23 mouse cellular contexts compared by ENCODE assay signal in genomic region chr3:120430285-120430684, GRCm38 (mm10).
DNase-seq lines count a peak whose midpoint lies in the region; ATAC-seq and TF ChIP-seq lines count a peak whose summit lies in the region.
"Had no signal": no experiment of that assay in that cellular context is flagged by ENCODE, and none has a peak within 500 bp of the region (broad histone marks: within the 10 kb centered on the region; RNA-seq: fewer than 3 reads in every experiment).

No protein-coding gene starts in this region.

- no peak overlapping the region for H3K27ac ChIP-seq in kidney, postnatal 0 days
- H3K27ac ChIP-seq in lung, embryonic 15.5 days = no peak overlapping the region
- no peak overlapping the region for H3K27ac ChIP-seq in lung, postnatal 0 days (ENCODE audit: low read length)
- H3K27ac ChIP-seq: embryonic facial prominence, embryonic 12.5 days; embryonic facial prominence, embryonic 15.5 days; forebrain, embryonic 10.5 days; forebrain, embryonic 12.5 days had no signal

- H3K27me3 ChIP-seq in kidney, postnatal 0 days (ENCODE audit: insufficient read depth, low read length) = no peaks in the 10 kb centered on the region
- no peaks in the 10 kb centered on the region for H3K27me3 ChIP-seq in lung, embryonic 15.5 days
- H3K27me3 ChIP-seq in lung, postnatal 0 days (replicated peaks; ENCODE audit: insufficient read depth, low read length) = no peaks in the 10 kb centered on the region
- H3K27me3 ChIP-seq: embryonic facial prominence, embryonic 12.5 days; embryonic facial prominence, embryonic 15.5 days; forebrain, embryonic 12.5 days had no signal

- TF ChIP-seq CTCF in kidney, postnatal 0 days (IDR thresholded peaks at IDR 0.05; ENCODE audit: low read depth) = no peak
- TF ChIP-seq CTCF in lung, postnatal 0 days (IDR thresholded peaks at IDR 0.05) = no peak

- DNase-seq in kidney, postnatal 0 days (ENCODE audit: low spot score) = peak; percentile 14
- no peak for DNase-seq in kidney, postnatal 36 days
- DNase-seq in lung, postnatal 10 days = no peak
- peak; percentile 16 for DNase-seq in lung, postnatal 0 days (ENCODE audit: low spot score)
- no peak for DNase-seq in lung, postnatal 4 days
- DNase-seq: adrenal gland, adult 2 months; adrenal gland, postnatal 10 days; adrenal gland, postnatal 25 days; cerebellum, adult 11 months; cerebellum, adult 18-20 months; cerebellum, adult 8-10 months; cerebellum, adult 9-11 months; cerebellum, postnatal 14 days; cerebellum, postnatal 36 days; embryo, embryonic 11 days had no signal

- 62% methylated on average over 2 of the region's 2 CpGs for WGBS in kidney, postnatal 0 days
- WGBS in lung, embryonic 15.5 days = 27% methylated on average over 2 of the region's 2 CpGs
- WGBS in lung, postnatal 0 days = 29% methylated on average over 2 of the region's 2 CpGs

- ATAC-seq in kidney, postnatal 0 days (replicated peaks; ENCODE audit: low FRiP score, low read depth) = no peak
- ATAC-seq in lung, embryonic 15.5 days (ENCODE audit: borderline replicate concordance, extremely low read depth, low FRiP score, low TSS enrichment) = peak; percentile 89; the same call in 1 of the 2 replicates
- ATAC-seq in lung, postnatal 0 days = no peak
- ATAC-seq: forebrain, embryonic 14.5 days; forebrain, embryonic 16.5 days had no signal

- H3K4me1 ChIP-seq in kidney, postnatal 0 days (replicated peaks; ENCODE audit: insufficient read depth, low read length) = no peaks in the 10 kb centered on the region
- no peaks in the 10 kb centered on the region for H3K4me1 ChIP-seq in lung, embryonic 15.5 days
- H3K4me1 ChIP-seq in lung, postnatal 0 days (ENCODE audit: insufficient read depth, low read depth, low read length) = no peaks in the 10 kb centered on the region
- H3K4me1 ChIP-seq: embryonic facial prominence, embryonic 12.5 days; embryonic facial prominence, embryonic 15.5 days; forebrain, embryonic 12.5 days had no signal

- no peak overlapping the region for H3K4me2 ChIP-seq in kidney, postnatal 0 days (ENCODE audit: low read length)
- H3K4me2 ChIP-seq in lung, embryonic 15.5 days = no peak overlapping the region
- H3K4me2 ChIP-seq in lung, postnatal 0 days (replicated peaks; ENCODE audit: low read depth, low read length) = no peak overlapping the region
- H3K4me2 ChIP-seq: embryonic facial prominence, embryonic 12.5 days; embryonic facial prominence, embryonic 15.5 days; forebrain, embryonic 12.5 days had no signal

- H3K9ac ChIP-seq in kidney, postnatal 0 days (ENCODE audit: low read depth, low read length) = no peak overlapping the region
- no peak overlapping the region for H3K9ac ChIP-seq in lung, embryonic 15.5 days
- H3K9ac ChIP-seq in lung, postnatal 0 days (replicated peaks; ENCODE audit: low read depth) = no peak overlapping the region
- H3K9ac ChIP-seq: embryonic facial prominence, embryonic 12.5 days; embryonic facial prominence, embryonic 15.5 days; forebrain, embryonic 12.5 days had no signal

- no peaks in the 10 kb centered on the region for H3K9me3 ChIP-seq in kidney, postnatal 0 days (replicated peaks; ENCODE audit: low read length)
- no peaks in the 10 kb centered on the region for H3K9me3 ChIP-seq in lung, embryonic 15.5 days
- no peaks in the 10 kb centered on the region for H3K9me3 ChIP-seq in lung, postnatal 0 days (ENCODE audit: low read length)
- H3K9me3 ChIP-seq: embryonic facial prominence, embryonic 12.5 days; embryonic facial prominence, embryonic 15.5 days; forebrain, embryonic 10.5 days; forebrain, embryonic 12.5 days had no signal

- H3K4me3 ChIP-seq in kidney, postnatal 0 days (replicated peaks; ENCODE audit: low read depth, low read length) = no peak overlapping the region
- H3K4me3 ChIP-seq in lung, embryonic 15.5 days = no peak overlapping the region
- H3K4me3 ChIP-seq in lung, postnatal 0 days (ENCODE audit: low read depth, low read length) = no peak overlapping the region
- H3K4me3 ChIP-seq: embryonic facial prominence, embryonic 12.5 days; embryonic facial prominence, embryonic 15.5 days; erythroblast, embryonic 14.5 days; forebrain, embryonic 10.5 days; forebrain, embryonic 12.5 days had no signal

- no peaks in the 10 kb centered on the region for H3K36me3 ChIP-seq in kidney, postnatal 0 days (ENCODE audit: insufficient read depth, low read length)
- H3K36me3 ChIP-seq in lung, embryonic 15.5 days = no peaks in the 10 kb centered on the region
- H3K36me3 ChIP-seq in lung, postnatal 0 days (ENCODE audit: insufficient read depth, low read length) = no peaks in the 10 kb centered on the region
- H3K36me3 ChIP-seq: embryonic facial prominence, embryonic 12.5 days; embryonic facial prominence, embryonic 15.5 days; forebrain, embryonic 10.5 days; forebrain, embryonic 12.5 days had no signal

- TF ChIP-seq EP300 in lung, postnatal 0 days (IDR thresholded peaks at IDR 0.05) = no peak

Comparison
In these comparisons a context has a peak if more than half of its experiments do, and no peak if none do; other contexts are left out.
1. DNase-seq: peak in kidney, postnatal 0 days (single experiment) and lung, postnatal 0 days (single experiment); none in kidney, postnatal 36 days (0 of 2), lung, postnatal 10 days (single experiment) and lung, postnatal 4 days (0 of 2).